Mouse (Mus musculus) embryonic fibroblast, embryonic 13.5 days (primary cell): ENCODE data around the gene Ube4b.

Experiments used
- CTCF ChIP-seq: IDR thresholded peaks from 2 replicates; pipeline ENCODE4 v1.5.1; 2011; ENCODE audit warnings: mild to moderate bottlenecking, control low read depth, low read length, moderate library complexity, borderline replicate concordance; ENCODE audit not compliant: insufficient read depth
- POLR2A ChIP-seq: IDR thresholded peaks from 2 replicates; pipeline ENCODE4 v1.6.1; 2011; ENCODE audit warnings: low read depth, mild to moderate bottlenecking, control low read depth, low read length, moderate library complexity

GRCm38 (mm10) chr4:149409759-149410158, 16.8 kb downstream of the Ube4b start:
- TF ChIP-seq CTCF (no peak), POLR2A (no peak)
